17 mouse cellular contexts compared by ENCODE assay signal in genomic region chr5:75825576-75825975, GRCm38 (mm10).
DNase-seq lines count a peak whose midpoint lies in the region; ATAC-seq and TF ChIP-seq lines count a peak whose summit lies in the region.
"Had no signal": no experiment of that assay in that cellular context is flagged by ENCODE, and none has a peak within 500 bp of the region (broad histone marks: within the 10 kb centered on the region; RNA-seq: fewer than 3 reads in every experiment).

No protein-coding gene starts in this region.

- 0 out of 2 replicates have a peak, but pooled peaks have one; percentile 15 for ATAC-seq in forebrain, embryonic 14.5 days
- ATAC-seq in forebrain, embryonic 11.5 days (replicated peaks; ENCODE audit: low FRiP score) = no peak
- peak; percentile 48; the same call in 1 of the 2 replicates for ATAC-seq in hindbrain, embryonic 16.5 days
- ATAC-seq in hindbrain, embryonic 14.5 days (ENCODE audit: low FRiP score) = no peak
- no peak for ATAC-seq in midbrain, postnatal 0 days (ENCODE audit: low FRiP score)
- no peak for ATAC-seq in midbrain, embryonic 15.5 days (replicated peaks)
- no peak for ATAC-seq in heart, embryonic 16.5 days (replicated peaks; ENCODE audit: extremely low read depth, insufficient read depth, low FRiP score)
- ATAC-seq: activated CD4-positive, CD25-positive, alpha-beta regulatory T cell, adult 4 months; intestine, embryonic 15.5 days; Patski had no signal

- H3K27ac ChIP-seq in forebrain, embryonic 14.5 days (ENCODE audit: low read depth, low read length) = no peak overlapping the region
- H3K27ac ChIP-seq in forebrain, embryonic 11.5 days (ENCODE audit: low read depth, low read length) = no peak overlapping the region
- H3K27ac ChIP-seq in hindbrain, embryonic 16.5 days (ENCODE audit: low read depth, low read length) = no peak overlapping the region
- no peak overlapping the region for H3K27ac ChIP-seq in hindbrain, embryonic 14.5 days
- H3K27ac ChIP-seq in midbrain, postnatal 0 days (ENCODE audit: low read depth, low read length) = no peak overlapping the region
- H3K27ac ChIP-seq in midbrain, embryonic 15.5 days = no peak overlapping the region
- peak overlapping the region; percentile 73 for H3K27ac ChIP-seq in heart, embryonic 16.5 days (ENCODE audit: low read length)
- H3K27ac ChIP-seq: intestine, embryonic 15.5 days; limb, embryonic 15.5 days; lung, embryonic 15.5 days had no signal

- H3K36me3 ChIP-seq in forebrain, embryonic 14.5 days (ENCODE audit: control insufficient read depth, insufficient read depth, low read length) = no peaks in the 10 kb centered on the region
- no peaks in the 10 kb centered on the region for H3K36me3 ChIP-seq in forebrain, embryonic 11.5 days (ENCODE audit: control insufficient read depth, insufficient read depth, low read length)
- no peaks in the 10 kb centered on the region for H3K36me3 ChIP-seq in hindbrain, embryonic 16.5 days (ENCODE audit: control insufficient read depth, insufficient read depth, low read length)
- H3K36me3 ChIP-seq in hindbrain, embryonic 14.5 days (replicated peaks; ENCODE audit: control insufficient read depth, insufficient read depth) = no peaks in the 10 kb centered on the region
- no peaks in the 10 kb centered on the region for H3K36me3 ChIP-seq in midbrain, postnatal 0 days (ENCODE audit: insufficient read depth, low read length)
- no peaks in the 10 kb centered on the region for H3K36me3 ChIP-seq in midbrain, embryonic 15.5 days (replicated peaks)
- H3K36me3 ChIP-seq in heart, embryonic 16.5 days (ENCODE audit: control insufficient read depth, insufficient read depth) = no peaks in the 10 kb centered on the region
- H3K36me3 ChIP-seq: intestine, embryonic 15.5 days; limb, embryonic 15.5 days; lung, embryonic 15.5 days had no signal

- no peak overlapping the region for H3K4me2 ChIP-seq in forebrain, embryonic 14.5 days (ENCODE audit: low read length)
- H3K4me2 ChIP-seq in forebrain, embryonic 11.5 days (ENCODE audit: low read depth, low read length, severe bottlenecking) = no peak overlapping the region
- H3K4me2 ChIP-seq in hindbrain, embryonic 16.5 days (ENCODE audit: low read length) = no peak overlapping the region
- H3K4me2 ChIP-seq in hindbrain, embryonic 14.5 days (replicated peaks) = no peak overlapping the region
- no peak overlapping the region for H3K4me2 ChIP-seq in midbrain, postnatal 0 days (ENCODE audit: low read depth, low read length, poor library complexity, severe bottlenecking)
- H3K4me2 ChIP-seq in midbrain, embryonic 15.5 days = no peak overlapping the region
- H3K4me2 ChIP-seq in heart, embryonic 16.5 days (ENCODE audit: low read depth, low read length) = no peak overlapping the region
- H3K4me2 ChIP-seq: intestine, embryonic 15.5 days; limb, embryonic 15.5 days; lung, embryonic 15.5 days had no signal

- no peak for DNase-seq in forebrain, embryonic 14.5 days (ENCODE audit: low spot score)
- no peak for DNase-seq in forebrain, embryonic 11.5 days (ENCODE audit: low spot score)
- DNase-seq in hindbrain, embryonic 14.5 days (ENCODE audit: low spot score) = no peak
- peak; percentile 40 for DNase-seq in midbrain, postnatal 0 days (ENCODE audit: low spot score)
- DNase-seq in frontal cortex, postnatal 10 days (ENCODE audit: low spot score in 2 of 2) = no peak
- DNase-seq: B cell, adult 2 months; cerebellum, postnatal 36 days; gastrocnemius, postnatal 10 days; thymus, postnatal 25 days had no signal

- no peak for TF ChIP-seq CTCF in midbrain, postnatal 0 days (IDR thresholded peaks at IDR 0.05)

- H3K4me3 ChIP-seq in forebrain, embryonic 14.5 days (ENCODE audit: low read depth, low read length) = no peak overlapping the region
- H3K4me3 ChIP-seq in forebrain, embryonic 11.5 days (ENCODE audit: low read depth, low read length) = no peak overlapping the region
- H3K4me3 ChIP-seq in hindbrain, embryonic 16.5 days (ENCODE audit: low read length) = no peak overlapping the region
- H3K4me3 ChIP-seq in hindbrain, embryonic 14.5 days (replicated peaks; ENCODE audit: low read length) = no peak overlapping the region
- no peak overlapping the region for H3K4me3 ChIP-seq in midbrain, postnatal 0 days (ENCODE audit: low read depth, low read length)
- H3K4me3 ChIP-seq in midbrain, embryonic 15.5 days = no peak overlapping the region
- no peak overlapping the region for H3K4me3 ChIP-seq in heart, embryonic 16.5 days (ENCODE audit: low read length)
- H3K4me3 ChIP-seq: intestine, embryonic 15.5 days; limb, embryonic 15.5 days; lung, embryonic 15.5 days had no signal

- no peaks in the 10 kb centered on the region for H3K27me3 ChIP-seq in forebrain, embryonic 14.5 days (replicated peaks; ENCODE audit: control insufficient read depth, insufficient read depth, low read length)
- no peaks in the 10 kb centered on the region for H3K27me3 ChIP-seq in forebrain, embryonic 11.5 days (ENCODE audit: control insufficient read depth, insufficient read depth, low read length)
- no peaks in the 10 kb centered on the region for H3K27me3 ChIP-seq in hindbrain, embryonic 16.5 days (replicated peaks; ENCODE audit: control insufficient read depth, insufficient read depth, low read length)
- H3K27me3 ChIP-seq in hindbrain, embryonic 14.5 days (ENCODE audit: control insufficient read depth, insufficient read depth, low read length) = no peaks in the 10 kb centered on the region
- H3K27me3 ChIP-seq in midbrain, postnatal 0 days (ENCODE audit: insufficient read depth, low read length) = no peaks in the 10 kb centered on the region
- no peaks in the 10 kb centered on the region for H3K27me3 ChIP-seq in midbrain, embryonic 15.5 days (replicated peaks)
- no peaks in the 10 kb centered on the region for H3K27me3 ChIP-seq in heart, embryonic 16.5 days (ENCODE audit: control insufficient read depth, insufficient read depth, low read length)
- H3K27me3 ChIP-seq: intestine, embryonic 15.5 days; limb, embryonic 15.5 days; lung, embryonic 15.5 days had no signal

- no peaks in the 10 kb centered on the region for H3K4me1 ChIP-seq in forebrain, embryonic 14.5 days (ENCODE audit: control insufficient read depth, insufficient read depth, low read length)
- no peaks in the 10 kb centered on the region for H3K4me1 ChIP-seq in forebrain, embryonic 11.5 days (replicated peaks; ENCODE audit: control insufficient read depth, insufficient read depth, low read length)
- no peaks in the 10 kb centered on the region; the same call in 1 of the 2 replicates for H3K4me1 ChIP-seq in hindbrain, embryonic 16.5 days (ENCODE audit: control insufficient read depth, insufficient read depth, low read depth, low read length)
- no peaks in the 10 kb centered on the region for H3K4me1 ChIP-seq in hindbrain, embryonic 14.5 days (replicated peaks; ENCODE audit: control insufficient read depth, insufficient read depth, low read length)
- H3K4me1 ChIP-seq in midbrain, postnatal 0 days (ENCODE audit: insufficient read depth, low read length) = no peaks in the 10 kb centered on the region
- H3K4me1 ChIP-seq in midbrain, embryonic 15.5 days = no peaks in the 10 kb centered on the region
- peaks cover 8% of the 10 kb centered on the region; the same call in 1 of the 2 replicates for H3K4me1 ChIP-seq in heart, embryonic 16.5 days (ENCODE audit: control insufficient read depth, insufficient read depth, low read length)
- H3K4me1 ChIP-seq: limb, embryonic 15.5 days had no signal

- no peak overlapping the region for H3K9ac ChIP-seq in forebrain, embryonic 14.5 days (ENCODE audit: low read length)
- no peak overlapping the region for H3K9ac ChIP-seq in forebrain, embryonic 11.5 days (ENCODE audit: low read length)
- H3K9ac ChIP-seq in hindbrain, embryonic 16.5 days (ENCODE audit: low read depth, low read length) = no peak overlapping the region
- no peak overlapping the region for H3K9ac ChIP-seq in hindbrain, embryonic 14.5 days
- no peak overlapping the region for H3K9ac ChIP-seq in midbrain, postnatal 0 days (replicated peaks; ENCODE audit: low read length, poor library complexity, severe bottlenecking)
- H3K9ac ChIP-seq in midbrain, embryonic 15.5 days = no peak overlapping the region
- H3K9ac ChIP-seq in heart, embryonic 16.5 days (ENCODE audit: low read length) = no peak overlapping the region; the same call in 1 of the 2 replicates
- H3K9ac ChIP-seq: intestine, embryonic 15.5 days; limb, embryonic 15.5 days; lung, embryonic 15.5 days had no signal

- no peaks in the 10 kb centered on the region for H3K9me3 ChIP-seq in forebrain, embryonic 14.5 days (replicated peaks; ENCODE audit: control insufficient read depth, low read length)
- no peaks in the 10 kb centered on the region for H3K9me3 ChIP-seq in forebrain, embryonic 11.5 days (ENCODE audit: control insufficient read depth, low read length)
- no peaks in the 10 kb centered on the region for H3K9me3 ChIP-seq in hindbrain, embryonic 16.5 days (ENCODE audit: control insufficient read depth, low read length)
- H3K9me3 ChIP-seq in hindbrain, embryonic 14.5 days (ENCODE audit: control insufficient read depth, low read length) = no peaks in the 10 kb centered on the region
- H3K9me3 ChIP-seq in midbrain, postnatal 0 days (ENCODE audit: low read length) = no peaks in the 10 kb centered on the region
- no peaks in the 10 kb centered on the region for H3K9me3 ChIP-seq in midbrain, embryonic 15.5 days
- no peaks in the 10 kb centered on the region for H3K9me3 ChIP-seq in heart, embryonic 16.5 days (replicated peaks; ENCODE audit: control insufficient read depth, low read length)
- H3K9me3 ChIP-seq: intestine, embryonic 15.5 days; limb, embryonic 15.5 days; lung, embryonic 15.5 days had no signal

- 63% methylated on average over 5 of the region's 5 CpGs for WGBS in forebrain, embryonic 14.5 days
- WGBS in forebrain, embryonic 11.5 days = 81% methylated on average over 5 of the region's 5 CpGs
- 49% methylated on average over 5 of the region's 5 CpGs for WGBS in hindbrain, embryonic 16.5 days
- WGBS in hindbrain, embryonic 14.5 days = 62% methylated on average over 5 of the region's 5 CpGs
- WGBS in midbrain, postnatal 0 days = 67% methylated on average over 5 of the region's 5 CpGs
- 84% methylated on average over 5 of the region's 5 CpGs for WGBS in midbrain, embryonic 15.5 days
- WGBS in heart, embryonic 16.5 days = 41% methylated on average over 5 of the region's 5 CpGs

Comparison
In these comparisons a context has a peak if more than half of its experiments do, and no peak if none do; other contexts are left out.
1. ATAC-seq: peak in forebrain, embryonic 14.5 days (single experiment) and hindbrain, embryonic 16.5 days (single experiment); none in forebrain, embryonic 11.5 days (single experiment), hindbrain, embryonic 14.5 days (single experiment), midbrain, postnatal 0 days (single experiment), midbrain, embryonic 15.5 days (single experiment) and heart, embryonic 16.5 days (single experiment).